Mouse (Mus musculus) midbrain, embryonic 14.5 days (tissue): ENCODE measurements around the gene Gars. TPM values are rescaled to one million over a fixed set of nuclear protein-coding genes. Genes with fewer than 3 reads are reported as not detected.

Source experiments
- ATAC-seq: fragments of 200-750 bp; cut with Nextera tagmentation; 2 replicates; pipeline ENCODE4 v1.8.0; 2017; ENCODE audit warnings: moderate number of reproducible peaks, moderate library complexity; ENCODE audit not compliant: low FRiP score, low TSS enrichment
- DNase-seq: peaks from one replicate; pipeline ENCODE4 v3.0.0-alpha.2; 2015
- H3K27ac ChIP-seq: fragments of 300-500 bp; sonication (generic); replicated peaks from 2 replicates; pipeline ENCODE4 v1.5.1; 2014; ENCODE audit warnings: mild to moderate bottlenecking, low read depth, low read length, moderate library complexity
- H3K27me3 ChIP-seq: fragments of 300-500 bp; sonication (generic); 2 replicates; pipeline ENCODE4 v1.6.1; 2014; ENCODE audit warnings: low read length, control low read depth, mixed read lengths; ENCODE audit not compliant: control insufficient read depth, insufficient read depth
- H3K36me3 ChIP-seq: fragments of 300-500 bp; sonication (generic); 2 replicates; pipeline ENCODE4 v1.6.1; 2014; ENCODE audit warnings: low read length, control low read depth; ENCODE audit not compliant: control insufficient read depth, insufficient read depth
- H3K4me1 ChIP-seq: fragments of 300-500 bp; sonication (generic); 2 replicates; pipeline ENCODE4 v1.6.1; 2014; ENCODE audit warnings: mild to moderate bottlenecking, antibody characterized with exemption, low read length, control low read depth; ENCODE audit not compliant: control insufficient read depth, insufficient read depth
- H3K4me2 ChIP-seq: fragments of 300-500 bp; sonication (generic); 2 replicates; pipeline ENCODE4 v1.6.1; 2014; ENCODE audit warnings: mild to moderate bottlenecking, low read length, moderate library complexity
- H3K4me3 ChIP-seq: fragments of 300-500 bp; sonication (generic); replicated peaks from 2 replicates; pipeline ENCODE4 v1.5.1; 2014; ENCODE audit warnings: low read depth, low read length
- H3K9ac ChIP-seq: fragments of 300-500 bp; sonication (generic); replicated peaks from 2 replicates; pipeline ENCODE4 v1.6.1; 2014; ENCODE audit warnings: mild to moderate bottlenecking, low read length, moderate library complexity
- H3K9me3 ChIP-seq: fragments of 300-500 bp; sonication (generic); 2 replicates; pipeline ENCODE4 v1.6.1; 2016; ENCODE audit warnings: low read length, control low read depth, mixed read lengths; ENCODE audit not compliant: control insufficient read depth
- WGBS: fragments of 180-500 bp; shearing (Covaris S2); extraction: QIAGEN DNeasy Blood & Tissue Kit; methylation state at CpG from one replicate; pipeline ENCODE4 v1.1.7; 2014; 5-methylcytosine and 5-hydroxymethylcytosine counted together
- polyA plus RNA-seq: library from polyadenylated mRNA; unstranded; fragments of >200 nt; fragmentation: Nextera tagmentation; extraction: Ambion mirVana; gene quantifications from 2 replicates; pipeline ENCODE4 v1.2.1, GENCODE M21; 2014

Gene Gars
- polyA plus RNA-seq, result 175 and 221 TPM in 2 replicates

DNA sequence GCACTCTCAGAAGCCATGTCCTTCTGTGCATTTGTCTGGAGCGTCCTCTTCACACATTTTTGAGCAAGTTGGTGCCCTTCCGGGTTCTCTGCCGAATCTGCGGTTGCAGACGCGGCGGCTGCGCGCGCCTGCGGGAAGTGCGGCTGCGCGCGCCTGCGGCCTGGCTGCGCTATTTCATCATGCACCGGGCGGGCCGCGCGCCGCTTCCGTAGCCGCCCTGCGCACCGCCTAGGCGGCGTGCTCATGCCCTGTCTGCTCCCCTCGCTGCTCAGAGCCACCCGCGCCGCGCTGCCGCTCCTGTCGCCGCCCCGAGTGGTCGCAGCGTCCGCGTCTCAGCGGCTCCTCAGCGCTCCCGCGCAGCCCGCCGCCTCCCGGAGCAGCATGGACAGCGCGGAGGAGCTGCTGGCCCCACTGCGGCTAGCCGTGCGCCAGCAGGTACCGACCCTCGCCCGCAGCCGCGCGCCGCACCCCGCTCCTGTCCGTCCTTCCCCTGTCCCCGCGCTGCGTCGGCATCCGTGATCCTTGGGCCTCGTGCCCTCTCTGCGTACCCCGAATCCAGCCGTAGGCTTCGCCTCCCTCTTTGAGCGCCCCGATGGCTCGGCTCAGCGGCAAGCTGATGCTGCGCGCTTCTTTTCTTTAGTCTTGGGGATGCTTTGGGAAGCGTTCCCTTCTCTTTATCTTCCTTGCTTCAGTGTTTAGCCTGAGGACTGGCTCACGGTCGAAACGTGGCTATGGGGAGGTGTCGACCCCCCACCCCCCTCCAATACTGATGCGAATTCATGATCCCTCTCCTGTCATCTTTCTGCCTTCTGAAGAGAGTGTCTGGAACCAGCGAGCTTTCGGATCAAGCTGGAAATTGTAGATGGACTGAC lies at the start of gene Gars:
TSS of gene Gars (plus strand) at position 209 of the 872 bp plus-strand sequence.
- WGBS, result under 1% methylated on average over 87 of the region's 87 CpGs
- peaks cover 14% of the 10 kb centered on the region for H3K4me1 ChIP-seq
- DNase-seq (peak; percentile 97), ATAC-seq (peak; percentile 95)
- peak within 1 kb of the TSS; percentile 83 for H3K4me2 ChIP-seq
- H3K9me3 ChIP-seq, result no peaks in the 10 kb centered on the region
- H3K9ac ChIP-seq, result peak within 1 kb of the TSS; percentile 96
- peak within 1 kb of the TSS; percentile 95 for H3K4me3 ChIP-seq
- H3K36me3 ChIP-seq, result no peaks in the 10 kb centered on the region
- no peaks in the 10 kb centered on the region for H3K27me3 ChIP-seq
- H3K27ac ChIP-seq, result peak within 1 kb of the TSS; percentile 95

- no peak overlapping the region for H3K4me3 ChIP-seq
- H3K36me3 ChIP-seq, result no peaks in the 10 kb centered on the region
- no peak overlapping the region for H3K4me2 ChIP-seq
- H3K9ac ChIP-seq, result no peak overlapping the region
- 97% methylated on average over 6 of the region's 6 CpGs for WGBS
- no peak for DNase-seq
- no peaks in the 10 kb centered on the region for H3K4me1 ChIP-seq
- no peak overlapping the region for H3K27ac ChIP-seq
- H3K27me3 ChIP-seq, result no peaks in the 10 kb centered on the region
- ATAC-seq, result no peak
- H3K9me3 ChIP-seq, result no peaks in the 10 kb centered on the region
Measured at GRCm38 (mm10) chr6:54988141-54988540, 49.7 kb upstream of the Gars start.

DNA sequence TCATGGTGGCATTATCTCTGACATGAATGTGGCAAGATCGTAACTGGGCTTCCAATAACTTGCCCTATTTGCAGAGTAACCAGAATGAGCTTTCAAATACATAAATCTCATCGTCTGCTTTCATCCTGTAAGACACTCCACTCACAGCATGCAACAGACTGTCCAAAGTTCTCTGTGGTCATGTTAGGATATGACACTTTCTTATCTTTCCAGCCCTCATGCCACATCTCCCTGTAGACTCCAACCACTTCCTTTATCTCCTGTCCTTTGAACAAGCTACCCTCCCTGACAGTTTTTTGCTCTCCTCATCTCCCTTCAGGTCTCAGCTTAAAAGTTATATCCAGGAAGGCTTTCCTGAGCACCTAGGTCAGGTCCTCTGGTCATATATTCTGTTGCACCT lies 46.6 kb upstream of the Gars start:
- H3K4me1 ChIP-seq, result no peaks in the 10 kb centered on the region
- H3K4me2 ChIP-seq, result no peak overlapping the region
- H3K27ac ChIP-seq, result no peak overlapping the region
- H3K27me3 ChIP-seq, result no peaks in the 10 kb centered on the region
- H3K36me3 ChIP-seq, result no peaks in the 10 kb centered on the region
- no peak overlapping the region for H3K4me3 ChIP-seq
- no peaks in the 10 kb centered on the region for H3K9me3 ChIP-seq
- H3K9ac ChIP-seq, result no peak overlapping the region
- WGBS, result 91% methylated on average over 2 of the region's 2 CpGs
- ATAC-seq (no peak), DNase-seq (no peak)

DNA sequence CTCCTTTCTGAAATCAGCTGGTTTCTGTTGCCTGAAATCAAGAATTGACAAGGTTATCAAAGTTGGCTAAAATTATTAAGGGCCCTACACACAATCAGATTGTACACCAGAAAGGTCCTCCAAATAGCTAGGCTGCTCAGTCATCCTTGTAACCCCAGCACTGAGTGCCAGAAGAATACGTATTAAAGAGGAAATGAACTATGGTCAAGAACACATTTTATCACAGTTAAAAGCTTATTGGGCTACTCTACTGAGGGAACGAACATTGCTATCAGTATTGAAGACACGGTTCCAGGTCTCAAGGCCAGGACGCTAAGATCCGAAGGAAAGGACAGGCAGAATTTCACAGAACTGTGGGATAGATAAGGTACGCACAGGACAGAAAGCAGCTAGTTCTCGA lies 45.7 kb upstream of the Gars start:
- Histone ChIP-seq H3K36me3 (no peaks in the 10 kb centered on the region), H3K9ac (peak overlapping the region; percentile 59), H3K4me1 (no peaks in the 10 kb centered on the region), H3K9me3 (no peaks in the 10 kb centered on the region), H3K27ac (peak overlapping the region; percentile 60; the same call in 1 of the 2 replicates), H3K27me3 (no peaks in the 10 kb centered on the region), H3K4me3 (peak overlapping the region; percentile 54), H3K4me2 (peak overlapping the region; percentile 76)
- no peak for DNase-seq
- WGBS, result 5% methylated on average over 7 of the region's 7 CpGs
- ATAC-seq, result no peak

DNA sequence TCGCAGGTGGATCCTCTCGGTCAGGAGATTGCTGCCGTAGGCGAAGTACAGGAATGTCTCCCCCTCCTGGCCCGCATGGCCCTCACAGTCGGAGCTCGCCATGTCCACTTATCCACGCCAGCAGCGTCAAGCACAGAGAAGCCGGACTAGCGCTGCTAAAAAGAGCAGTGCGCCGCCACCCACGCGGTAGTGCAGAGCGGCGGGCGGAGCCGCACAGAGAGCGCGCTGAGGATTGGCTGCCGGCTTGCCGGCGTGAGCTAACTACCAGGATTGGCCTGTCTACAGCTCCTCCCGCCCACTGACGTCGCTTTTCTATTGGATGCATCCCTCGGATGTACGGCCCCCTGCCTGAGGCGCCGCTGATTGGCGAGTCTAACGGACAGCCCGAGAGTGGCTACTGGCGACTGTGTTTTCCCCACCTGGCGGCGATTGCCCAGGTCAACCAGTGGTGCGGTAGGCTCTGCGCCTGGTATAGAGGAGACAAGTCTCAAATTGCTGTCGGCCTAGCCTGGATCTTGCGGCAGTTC lies 45.0 kb upstream of the Gars start, which contains the start of gene Ggct:
TSS of gene Ggct (minus strand) at position 217 of the 527 bp plus-strand sequence.
- Histone ChIP-seq H3K4me1 (no peaks in the 10 kb centered on the region), H3K9ac (peak within 1 kb of the TSS; percentile 59), H3K4me2 (peak within 1 kb of the TSS; percentile 76), H3K36me3 (no peaks in the 10 kb centered on the region), H3K4me3 (peak within 1 kb of the TSS; percentile 54), H3K9me3 (no peaks in the 10 kb centered on the region), H3K27ac (peak within 1 kb of the TSS; percentile 60; the same call in 1 of the 2 replicates), H3K27me3 (no peaks in the 10 kb centered on the region)
- peak; percentile 99 for DNase-seq
- under 1% methylated on average over 41 of the region's 41 CpGs for WGBS
- peak; percentile 100 for ATAC-seq

DNA sequence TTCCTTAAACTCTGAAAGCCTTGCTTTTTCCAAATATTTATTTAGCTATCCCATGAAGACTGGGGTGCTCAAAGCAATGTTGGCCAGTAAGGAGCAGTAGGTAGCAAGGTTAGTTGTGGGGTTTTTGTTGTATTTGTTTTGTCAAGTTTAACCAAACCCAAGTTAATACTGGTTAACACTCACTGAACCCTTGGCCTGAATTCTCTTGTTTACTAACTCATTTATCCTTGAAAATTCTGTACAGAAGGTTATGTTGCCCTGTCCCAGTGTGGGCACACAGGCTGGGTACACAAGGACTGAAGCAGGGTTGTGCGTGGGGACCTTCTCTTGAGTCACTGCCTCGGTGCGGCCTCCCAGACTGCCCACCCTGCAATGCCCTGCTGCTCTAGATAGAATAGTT lies 41.4 kb upstream of the Gars start:
- no peak for ATAC-seq
- H3K27me3 ChIP-seq, result no peaks in the 10 kb centered on the region
- WGBS, result 95% methylated on average over 3 of the region's 3 CpGs

DNA sequence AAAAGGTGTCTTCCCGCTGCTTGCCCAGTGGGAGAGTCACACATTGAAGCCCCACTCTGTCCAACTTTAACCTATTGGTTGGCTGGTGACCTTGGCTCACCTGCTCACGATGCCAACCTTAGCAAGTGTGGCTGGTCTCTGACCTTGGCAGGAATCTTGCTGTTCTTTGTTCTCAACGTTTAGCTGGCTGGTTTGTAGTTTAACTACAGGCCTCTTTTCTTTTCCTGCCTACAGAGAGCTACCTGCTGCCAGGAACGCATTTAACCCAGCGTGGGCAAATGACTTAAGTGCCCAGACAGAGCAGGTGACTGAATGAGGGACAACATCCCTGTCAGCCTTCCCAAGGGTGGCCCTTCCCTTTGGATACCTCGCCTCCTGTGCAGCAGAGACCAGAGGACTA lies 40.1 kb upstream of the Gars start:
- no peaks in the 10 kb centered on the region for H3K4me1 ChIP-seq
- no peak overlapping the region for H3K4me2 ChIP-seq
- H3K36me3 ChIP-seq, result no peaks in the 10 kb centered on the region
- H3K9ac ChIP-seq, result no peak overlapping the region
- H3K27ac ChIP-seq, result no peak overlapping the region
- ATAC-seq, result no peak
- no peak for DNase-seq
- no peaks in the 10 kb centered on the region for H3K9me3 ChIP-seq
- WGBS, result 83% methylated on average over 6 of the region's 6 CpGs
- no peak overlapping the region for H3K4me3 ChIP-seq
- no peaks in the 10 kb centered on the region for H3K27me3 ChIP-seq

More for the DNA sequence above, 41.4 kb upstream of the Gars start:
- Histone ChIP-seq H3K27ac (no peak overlapping the region), H3K9me3 (no peaks in the 10 kb centered on the region), H3K4me2 (no peak overlapping the region), H3K4me3 (no peak overlapping the region), H3K36me3 (no peaks in the 10 kb centered on the region), H3K9ac (no peak overlapping the region), H3K4me1 (no peaks in the 10 kb centered on the region)
- no peak for DNase-seq

DNA sequence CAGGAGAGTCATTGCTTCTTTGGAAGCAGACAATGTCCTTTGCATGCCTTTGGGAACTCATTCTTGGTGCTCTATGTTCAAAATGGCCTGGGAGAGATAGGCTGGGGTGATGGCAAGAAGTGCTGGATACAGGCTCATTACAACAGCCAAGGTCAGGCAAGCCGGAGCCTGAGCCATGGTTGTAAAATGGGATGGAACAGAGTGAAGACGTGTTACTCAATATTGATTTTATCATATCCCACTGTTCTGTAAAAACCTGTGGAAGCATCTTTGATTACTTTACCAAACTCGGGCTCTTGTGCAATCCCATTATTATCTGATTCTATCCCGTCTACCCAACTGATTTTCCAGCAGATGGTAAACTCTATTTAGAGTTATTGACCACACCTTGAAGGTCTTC lies 36.5 kb upstream of the Gars start:
- no peaks in the 10 kb centered on the region for H3K9me3 ChIP-seq
- no peak overlapping the region for H3K4me3 ChIP-seq
- no peak overlapping the region for H3K27ac ChIP-seq
- no peaks in the 10 kb centered on the region for H3K4me1 ChIP-seq
- H3K36me3 ChIP-seq, result no peaks in the 10 kb centered on the region
- DNase-seq, result no peak
- no peaks in the 10 kb centered on the region for H3K27me3 ChIP-seq
- no peak overlapping the region for H3K4me2 ChIP-seq
- WGBS, result 90% methylated on average over 4 of the region's 4 CpGs
- H3K9ac ChIP-seq, result no peak overlapping the region
- ATAC-seq, result no peak

DNA sequence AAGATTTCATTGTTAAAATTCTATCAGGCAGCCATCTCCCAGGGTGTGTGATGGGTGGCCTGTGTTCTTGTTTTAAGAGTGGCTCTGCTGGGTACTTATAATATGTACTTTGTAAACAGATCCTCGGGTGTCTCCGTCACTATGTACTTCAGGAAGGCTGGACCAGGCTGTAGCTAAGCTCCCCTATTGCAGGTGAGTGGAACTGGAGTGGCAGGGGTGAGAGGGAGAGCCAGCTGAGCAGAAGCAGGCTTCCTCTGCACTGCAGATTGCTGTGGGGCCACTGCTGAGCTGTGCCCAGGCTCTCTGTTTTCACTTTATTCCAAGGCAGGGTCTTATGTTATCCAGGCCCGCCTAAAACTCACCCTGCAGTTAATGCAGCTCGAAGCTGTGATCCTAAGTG lies 35.4 kb upstream of the Gars start:
- no peaks in the 10 kb centered on the region for H3K9me3 ChIP-seq
- 65% methylated on average over 4 of the region's 4 CpGs for WGBS
- H3K4me1 ChIP-seq, result no peaks in the 10 kb centered on the region
- no peak overlapping the region for H3K9ac ChIP-seq
- no peak overlapping the region for H3K27ac ChIP-seq
- H3K4me2 ChIP-seq, result no peak overlapping the region
- DNase-seq, result no peak
- no peaks in the 10 kb centered on the region for H3K27me3 ChIP-seq
- ATAC-seq, result no peak
- no peak overlapping the region for H3K4me3 ChIP-seq
- H3K36me3 ChIP-seq, result no peaks in the 10 kb centered on the region
